ENCODE assay signal across 8 mouse cellular contexts in genomic region chr5:115476107-115476727, GRCm38 (mm10). TPM values are rescaled to one million over a fixed set of nuclear protein-coding genes. Genes with fewer than 3 reads are reported as not detected.
DNase-seq lines count a peak whose midpoint lies in the region; ATAC-seq lines count a peak whose summit lies in the region.

No protein-coding gene starts in this region.

- H3K9ac ChIP-seq in heart, embryonic 15.5 days: no peak overlapping the region

- no peak for DNase-seq in heart, postnatal 4 days
- DNase-seq in ZHBTc4 (ENCODE audit: low read depth, low spot score): peak; percentile 97
- no peak for DNase-seq in hindbrain, embryonic 10.5 days (ENCODE audit: low spot score)
- DNase-seq in midbrain, embryonic 10.5 days (ENCODE audit: low spot score): no peak
- DNase-seq in right cerebral cortex, adult 2 months (ENCODE audit: low spot score in 2 of 2): no peak
- DNase-seq in Muller cell, postnatal 12 days (ENCODE audit: inconsistent ontology term): no peak
- no peak for DNase-seq in adrenal gland, postnatal 14 days

- H3K4me2 ChIP-seq in heart, embryonic 15.5 days: peak overlapping the region; percentile 62

- no peaks in the 10 kb centered on the region for H3K27me3 ChIP-seq in heart, embryonic 15.5 days
- H3K27me3 ChIP-seq in hindbrain, embryonic 10.5 days (ENCODE audit: insufficient read depth, poor library complexity, severe bottlenecking): peaks cover 31% of the 10 kb centered on the region
- H3K27me3 ChIP-seq in midbrain, embryonic 10.5 days (ENCODE audit: low read depth, poor library complexity, severe bottlenecking): peaks cover 30% of the 10 kb centered on the region

- WGBS in heart, embryonic 15.5 days: 38% methylated on average over 12 of the region's 12 CpGs
- WGBS in hindbrain, embryonic 10.5 days: 36% methylated on average over 12 of the region's 12 CpGs
- WGBS in midbrain, embryonic 10.5 days: 32% methylated on average over 12 of the region's 12 CpGs

- H3K4me1 ChIP-seq in heart, embryonic 15.5 days (replicated peaks): peaks cover 13% of the 10 kb centered on the region
- peaks cover 20% of the 10 kb centered on the region for H3K4me1 ChIP-seq in hindbrain, embryonic 10.5 days (replicated peaks)
- peaks cover 27% of the 10 kb centered on the region for H3K4me1 ChIP-seq in midbrain, embryonic 10.5 days

- H3K36me3 ChIP-seq in heart, embryonic 15.5 days: no peaks in the 10 kb centered on the region
- 0 out of 2 replicates have a peak, but pooled peaks cover 3% of the 10 kb centered on the region for H3K36me3 ChIP-seq in hindbrain, embryonic 10.5 days
- peaks cover 20% of the 10 kb centered on the region for H3K36me3 ChIP-seq in midbrain, embryonic 10.5 days

- H3K9me3 ChIP-seq in heart, embryonic 15.5 days (replicated peaks): no peaks in the 10 kb centered on the region
- no peaks in the 10 kb centered on the region for H3K9me3 ChIP-seq in hindbrain, embryonic 10.5 days
- H3K9me3 ChIP-seq in midbrain, embryonic 10.5 days (replicated peaks): no peaks in the 10 kb centered on the region

- H3K27ac ChIP-seq in heart, embryonic 15.5 days: peak overlapping the region; percentile 20; the same call in 1 of the 2 replicates
- peak overlapping the region; percentile 72 for H3K27ac ChIP-seq in hindbrain, embryonic 10.5 days
- H3K27ac ChIP-seq in midbrain, embryonic 10.5 days (replicated peaks): peak overlapping the region; percentile 81

- ATAC-seq in heart, embryonic 15.5 days (replicated peaks; ENCODE audit: insufficient number of reproducible peaks, insufficient read depth, low FRiP score, low read depth): peak; percentile 24; the same call in 1 of the 2 replicates

- peak overlapping the region; percentile 41 for H3K4me3 ChIP-seq in heart, embryonic 15.5 days
- peak overlapping the region; percentile 50 for H3K4me3 ChIP-seq in hindbrain, embryonic 10.5 days
- H3K4me3 ChIP-seq in midbrain, embryonic 10.5 days: peak overlapping the region; percentile 49

RNA-seq across cellular contexts. Expression of gene Sirt4, which starts 8.3 kb away (rescaled TPM):
- 20.9 TPM in 2 replicates for polyA plus RNA-seq in heart, embryonic 15.5 days (2015; fragmentation: Nextera tagmentation; extraction: Ambion mirVana)
- total RNA-seq in heart, postnatal 4 days (2021): 10 to 100 TPM; 10.5 to 12.7 TPM
- 17.2 and 17.3 TPM in 2 replicates for polyA plus RNA-seq in hindbrain, embryonic 10.5 days (2016; fragmentation: Nextera tagmentation; extraction: Ambion mirVana)
- polyA plus RNA-seq in midbrain, embryonic 10.5 days (2016; fragmentation: Nextera tagmentation; extraction: Ambion mirVana): 15.2 and 17.0 TPM in 2 replicates
- 18.1 and 23.5 TPM in 2 replicates for total RNA-seq in adrenal gland, postnatal 14 days (2021)

RNA-seq across cellular contexts. Expression of gene Pla2g1b, which starts 10.2 kb away (rescaled TPM):
- polyA plus RNA-seq in heart, embryonic 15.5 days (2015; fragmentation: Nextera tagmentation; extraction: Ambion mirVana): 0.32 and 0.52 TPM in 2 replicates
- total RNA-seq in heart, postnatal 4 days (2021): not detected
- polyA plus RNA-seq in hindbrain, embryonic 10.5 days (2016; fragmentation: Nextera tagmentation; extraction: Ambion mirVana): 0.51 TPM in 1 of 2 replicates, not detected in the other
- 0.41 and 0.62 TPM in 2 replicates for polyA plus RNA-seq in midbrain, embryonic 10.5 days (2016; fragmentation: Nextera tagmentation; extraction: Ambion mirVana)
- not detected in 2 replicates for total RNA-seq in adrenal gland, postnatal 14 days (2021)

RNA-seq across cellular contexts. Expression of gene Pxn, which starts 30.3 kb away (rescaled TPM):
- 33.5 and 46.2 TPM in 2 replicates for polyA plus RNA-seq in heart, embryonic 15.5 days (2015; fragmentation: Nextera tagmentation; extraction: Ambion mirVana)
- total RNA-seq in heart, postnatal 4 days (2021): 10 to 100 TPM; 62.9 to 66.0 TPM
- 32.6 and 42.6 TPM in 2 replicates for polyA plus RNA-seq in hindbrain, embryonic 10.5 days (2016; fragmentation: Nextera tagmentation; extraction: Ambion mirVana)
- polyA plus RNA-seq in midbrain, embryonic 10.5 days (2016; fragmentation: Nextera tagmentation; extraction: Ambion mirVana): 27.9 and 28.9 TPM in 2 replicates
- total RNA-seq in adrenal gland, postnatal 14 days (2021): 48.9 and 54.8 TPM in 2 replicates

RNA-seq across cellular contexts. Expression of gene Msi1, which starts 46.8 kb away (rescaled TPM):
- polyA plus RNA-seq in heart, embryonic 15.5 days (2015; fragmentation: Nextera tagmentation; extraction: Ambion mirVana): 2.0 and 3.5 TPM in 2 replicates
- 1 to 10 TPM; 6.2 to 7.7 TPM for total RNA-seq in heart, postnatal 4 days (2021)
- polyA plus RNA-seq in hindbrain, embryonic 10.5 days (2016; fragmentation: Nextera tagmentation; extraction: Ambion mirVana): 167 and 222 TPM in 2 replicates
- 190 and 232 TPM in 2 replicates for polyA plus RNA-seq in midbrain, embryonic 10.5 days (2016; fragmentation: Nextera tagmentation; extraction: Ambion mirVana)
- 15.2 and 15.8 TPM in 2 replicates for total RNA-seq in adrenal gland, postnatal 14 days (2021)

Comparison
In these comparisons a context has a peak if more than half of its experiments do, and no peak if none do; other contexts are left out.
1. H3K27ac ChIP-seq: peak in every context shown above with its lines; median percentile 81 in midbrain, embryonic 10.5 days; 72 in hindbrain, embryonic 10.5 days; 20 in heart, embryonic 15.5 days.